Mouse (Mus musculus) monocyte, adult 2 months (primary cell): ENCODE measurements around the gene Ulk2.

Experiments used
- DNase-seq, 2 experiments: peaks; one replicate each; pipeline ENCODE4 v3.0.0; 2022; ENCODE audit warnings: low spot score in 2 of 2, low read depth in 1 of 2

Ulk2 gene

DNA sequence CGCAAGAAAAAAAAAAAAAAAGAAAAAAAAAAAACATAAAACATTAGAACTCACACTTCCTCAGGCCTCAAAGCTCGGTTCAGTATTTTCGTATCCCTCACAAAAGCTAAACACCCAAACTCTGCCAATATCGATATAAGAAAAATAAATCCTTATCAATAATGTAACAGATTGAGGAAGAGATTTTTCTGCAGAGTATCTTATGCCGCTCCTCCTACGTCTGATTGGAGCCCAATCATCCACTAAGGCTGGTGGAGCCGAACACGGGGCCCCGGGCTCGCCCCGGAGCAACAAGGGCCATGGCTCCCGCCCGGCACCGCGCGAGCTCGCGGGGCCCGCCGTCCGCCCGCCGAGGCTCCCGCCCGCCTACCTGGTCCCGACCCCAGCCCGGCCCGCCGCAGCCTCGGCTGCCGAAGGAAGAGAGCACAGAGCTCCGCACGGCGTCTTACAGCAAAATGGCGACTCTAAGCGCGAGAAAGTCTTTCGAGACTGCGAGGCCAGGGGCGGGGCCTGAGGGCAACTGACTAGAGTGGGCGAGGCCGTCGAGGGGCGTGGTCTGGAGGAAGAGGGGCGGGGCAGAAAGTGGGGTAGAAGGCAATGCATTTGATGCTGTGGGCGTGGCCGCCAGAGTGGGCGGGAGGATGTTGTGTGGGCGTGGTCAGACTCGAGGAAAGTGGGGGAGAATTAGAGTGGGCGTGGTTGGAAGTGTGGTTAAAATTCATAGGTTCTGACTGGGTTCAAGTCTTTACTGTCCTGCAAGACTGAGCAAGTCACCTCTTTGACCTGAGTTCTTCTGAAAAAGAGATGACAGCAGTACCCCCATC, 93.1 kb downstream of the Ulk2 start, which contains the start of gene Prpsap2:
TSS of gene Prpsap2 (minus strand) at position 505 of the 824 bp plus-strand sequence.
- peak; percentile 98 to 99 for DNase-seq

DNA sequence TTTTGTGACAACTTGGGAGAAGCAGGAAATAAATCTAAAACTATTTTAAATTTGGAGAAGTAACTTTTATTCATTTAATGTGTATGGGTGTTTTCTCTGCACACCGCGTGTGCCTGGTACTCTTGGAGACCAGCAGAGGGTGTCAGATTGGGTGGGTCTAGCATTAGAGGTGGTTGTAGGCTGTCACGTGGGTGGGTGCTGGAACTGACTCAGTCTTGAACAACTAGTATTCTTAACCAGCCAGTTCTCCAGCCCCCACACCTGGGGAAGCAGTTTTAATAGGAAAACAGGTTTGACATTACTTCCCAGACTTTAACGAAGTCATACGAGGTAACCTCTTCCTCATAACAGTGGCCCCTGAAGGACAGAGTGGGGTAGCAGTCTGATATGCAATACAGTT, 94.4 kb downstream of the Ulk2 start:
- DNase-seq, result no peak

DNA sequence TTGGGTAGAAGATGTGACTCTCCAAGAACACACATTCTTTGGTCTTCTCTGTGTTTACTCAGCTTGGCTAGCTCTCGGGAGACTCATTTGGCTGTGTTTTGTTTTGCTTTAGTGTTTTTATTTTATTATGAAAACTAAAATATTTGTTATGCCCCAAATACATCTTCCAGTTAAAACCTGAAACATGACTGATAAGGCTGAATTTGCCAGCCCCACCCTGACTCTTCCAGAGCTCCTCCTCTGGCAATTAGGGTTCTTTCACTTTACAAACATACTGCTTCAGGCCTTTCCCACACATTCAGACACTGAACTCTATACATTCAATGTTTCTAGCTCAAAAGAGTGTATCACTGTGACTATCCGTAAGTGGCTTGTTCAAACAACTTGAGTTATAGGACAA, 97.7 kb downstream of the Ulk2 start:
- no peak for DNase-seq

DNA sequence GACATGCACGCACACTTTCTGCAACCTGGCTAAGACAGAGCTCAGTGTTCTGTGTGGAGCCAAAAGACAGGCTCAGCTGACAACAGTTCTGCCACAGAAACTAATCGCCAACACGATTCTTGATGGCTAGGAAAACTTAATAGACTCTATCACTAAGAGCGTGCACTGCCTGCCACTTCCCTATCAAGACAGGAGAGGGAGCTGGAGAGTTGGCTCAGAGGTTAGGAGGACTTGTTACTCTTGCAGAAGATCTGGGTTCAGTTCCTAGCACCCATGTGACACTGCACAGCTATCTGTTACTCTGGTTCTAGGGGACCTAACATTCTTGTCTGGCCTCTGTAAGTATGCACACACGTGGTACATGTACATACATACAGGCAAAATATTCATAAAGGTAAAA, 103.3 kb downstream of the Ulk2 start:
- DNase-seq, result no peak

DNA sequence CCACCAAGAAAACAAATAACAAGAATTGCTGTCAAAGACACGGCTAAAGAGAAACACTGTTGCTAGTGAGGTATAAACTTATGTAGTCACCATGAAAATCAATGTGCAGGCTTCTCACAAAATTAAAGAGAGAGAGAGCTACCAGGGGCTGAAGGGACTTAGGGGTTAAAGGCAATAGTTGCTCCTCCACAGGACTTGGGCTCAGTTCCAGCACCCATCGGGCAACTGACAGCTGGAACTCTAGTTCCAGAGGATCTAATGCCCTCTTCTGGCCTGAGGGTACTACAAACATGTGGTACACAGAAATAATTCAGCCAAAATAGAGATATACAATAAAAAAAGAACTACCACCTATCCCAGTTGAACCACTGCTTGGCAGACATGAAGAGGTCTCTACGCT, 107.7 kb downstream of the Ulk2 start:
- DNase-seq, result no peak

DNA sequence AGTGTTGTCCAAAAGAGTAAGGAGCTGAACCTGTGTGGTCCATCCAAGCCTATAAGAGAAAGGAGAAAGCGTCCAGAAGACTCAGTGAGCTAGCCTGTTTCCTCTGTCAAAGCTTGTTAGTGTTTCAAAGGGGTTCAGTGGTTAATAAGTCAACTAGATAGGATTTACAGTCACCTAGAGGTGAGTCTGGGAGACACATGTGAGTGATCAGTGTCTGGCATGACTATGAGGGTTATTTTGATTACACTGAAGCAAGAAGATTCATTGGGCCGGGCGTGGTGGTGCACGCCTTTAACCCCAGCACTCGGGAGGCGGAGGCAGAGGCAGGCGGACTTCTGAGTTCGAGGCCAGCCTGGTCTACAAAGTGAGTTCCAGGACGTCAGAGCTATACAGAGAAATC, 109.1 kb downstream of the Ulk2 start:
- no peak for DNase-seq

DNA sequence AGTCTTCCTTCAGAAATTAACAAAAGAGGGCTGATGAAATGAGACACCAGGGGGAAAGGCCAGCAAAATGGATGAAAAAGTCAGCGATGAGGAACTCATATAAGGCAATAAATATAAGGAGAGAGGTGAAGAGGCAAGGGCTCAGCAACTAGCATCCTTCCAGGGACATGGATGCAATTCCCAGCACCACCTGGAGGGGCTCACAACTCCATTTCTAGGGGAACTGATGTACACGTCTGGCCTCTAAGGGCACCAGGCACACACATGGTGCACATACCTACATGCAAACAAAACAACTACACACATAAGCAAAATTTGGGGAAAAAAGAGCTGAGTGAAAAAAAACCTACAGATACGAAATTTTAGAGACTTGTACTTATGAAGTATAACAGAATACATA, 110.4 kb downstream of the Ulk2 start:
- DNase-seq, result no peak

DNA sequence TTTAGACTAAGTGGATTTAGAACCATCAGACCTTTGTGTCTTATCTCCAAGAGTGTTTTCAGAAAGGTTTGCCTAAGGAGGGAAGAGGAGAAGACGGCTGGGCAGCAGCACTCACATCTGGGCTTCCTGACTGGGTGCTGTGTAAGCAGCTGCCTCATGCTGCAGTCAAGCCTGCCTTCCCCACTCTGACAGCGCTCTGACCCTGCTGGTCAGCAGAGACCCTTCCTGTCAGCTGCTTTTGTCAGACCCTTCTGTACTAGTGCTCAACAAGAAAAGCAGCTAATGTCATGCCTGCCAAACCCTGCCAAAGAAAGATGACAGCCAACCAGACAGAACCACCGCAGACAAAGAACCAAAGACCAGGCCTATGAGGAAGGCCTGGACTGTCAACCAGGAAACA, 111.1 kb downstream of the Ulk2 start:
- DNase-seq, result no peak

DNA sequence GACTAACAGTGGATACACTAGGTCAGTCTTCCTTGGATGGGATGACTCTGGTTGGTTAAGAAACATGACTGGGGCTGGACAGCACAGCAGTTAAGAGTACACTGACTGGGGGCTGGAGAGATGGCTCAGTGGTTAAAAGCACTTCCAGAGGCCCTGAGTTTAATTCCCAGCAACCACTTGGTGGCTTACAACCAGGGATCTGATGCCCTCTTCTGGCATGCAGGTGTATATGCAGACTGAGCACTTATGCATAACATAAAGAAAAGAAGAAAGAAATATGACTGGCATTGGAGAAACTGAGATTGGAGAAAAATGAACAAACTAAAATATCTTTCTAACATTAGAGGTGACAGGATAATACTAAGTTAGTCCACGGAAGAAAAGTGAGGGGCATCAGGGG, 114.4 kb downstream of the Ulk2 start:
- DNase-seq, result no peak

DNA sequence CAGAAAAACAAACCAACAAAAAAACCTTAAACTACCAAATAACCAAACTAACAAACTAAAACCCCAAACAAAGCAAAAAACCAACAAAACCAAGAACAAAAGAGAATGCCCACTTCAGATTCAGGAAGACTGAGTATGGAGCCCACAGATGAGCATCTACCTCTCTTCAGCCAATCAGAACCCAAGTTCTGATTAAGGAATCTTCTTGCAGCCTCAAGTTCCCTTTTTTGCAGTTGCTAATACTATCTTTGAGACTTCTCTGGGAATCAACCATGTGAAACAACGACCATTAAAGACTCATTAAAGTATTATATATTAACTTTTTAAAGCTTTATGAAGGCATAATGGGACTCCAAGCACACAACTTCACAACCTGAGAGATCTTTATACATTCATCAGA, 117.6 kb downstream of the Ulk2 start:
- no peak for DNase-seq

DNA sequence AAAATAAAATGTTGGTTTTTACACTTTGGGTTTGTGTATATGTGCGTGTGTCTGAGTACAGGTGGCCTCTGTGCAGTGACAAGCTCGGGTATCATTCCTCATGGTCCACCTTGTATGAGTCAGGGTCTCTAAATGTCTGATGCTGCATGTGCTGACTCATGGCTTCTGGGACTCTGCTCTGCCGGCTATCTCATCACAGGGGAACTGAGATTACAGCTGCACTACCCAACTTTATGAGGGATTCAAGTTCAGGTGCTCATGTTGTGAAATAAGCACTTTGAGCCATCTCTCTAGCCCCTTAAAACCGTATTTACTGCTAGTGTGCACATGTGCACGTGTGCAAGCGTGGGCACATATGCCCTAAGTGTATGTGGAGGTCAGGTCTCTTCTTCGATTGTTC, 122.2 kb downstream of the Ulk2 start:
- DNase-seq, result no peak

DNA sequence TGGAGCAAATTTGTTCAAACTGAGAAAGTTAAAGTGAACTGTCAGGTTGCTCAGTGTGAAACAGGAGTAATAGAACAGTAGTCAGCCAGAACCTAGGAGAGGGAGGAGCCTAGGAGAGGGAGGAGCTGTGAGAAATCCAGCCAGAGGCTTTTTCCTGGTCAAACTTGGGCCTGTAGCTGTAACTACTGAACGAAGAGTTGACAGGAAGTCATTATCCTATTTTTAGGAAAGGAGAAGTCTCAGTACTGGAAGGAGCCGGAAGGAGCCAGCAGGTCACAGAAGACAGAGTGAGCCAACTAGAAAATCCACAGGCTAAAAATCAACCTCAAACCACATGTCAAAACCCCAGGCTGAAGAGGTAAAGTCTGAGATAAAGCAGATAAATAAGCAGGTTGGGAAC, 126.8 kb downstream of the Ulk2 start:
- no peak for DNase-seq
